Mouse (Mus musculus): ENCODE measurements at regions not wholly inside any gene's neighbourhood (a gene's known extent, or its start where the extent isn't known, plus 50 kb on each side); places are given as distances from the start of the nearest gene placed in this dataset.

DNA sequence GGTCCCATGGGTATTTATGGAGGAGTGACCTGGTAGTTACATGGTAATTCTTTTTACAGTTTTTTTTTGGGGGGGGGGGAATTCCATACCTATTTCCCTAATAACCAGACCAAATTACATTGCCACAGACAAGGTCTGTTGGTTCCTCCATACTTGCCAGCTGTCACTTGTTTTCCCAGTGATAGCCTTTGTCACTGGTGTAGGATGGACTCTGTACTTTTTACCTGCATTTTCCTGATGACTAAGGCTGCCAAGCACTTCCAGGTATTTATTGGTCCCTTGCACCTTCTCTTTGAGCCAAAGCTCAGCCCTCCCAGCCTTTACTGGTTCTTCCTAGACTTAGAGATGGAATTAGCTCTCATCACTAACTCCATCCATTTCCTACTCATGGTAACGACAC, 357.1 kb upstream of the Noct start:
- H3K4me2 ChIP-seq (ENCODE audit: low read depth), result no peak overlapping the region
- 58% methylated on average over 1 of the region's 1 CpGs for WGBS (ENCODE audit: insufficient replicate concordance)
- no peak overlapping the region for H3K4me3 ChIP-seq (ENCODE audit: insufficient read depth in 1 of 2, low read depth in 2 of 2, low read length in 2 of 2)
- no peaks in the 10 kb centered on the region for H3K9me3 ChIP-seq (ENCODE audit: control insufficient read depth, low read length)
- no peak overlapping the region for H3K27ac ChIP-seq
- no peak for DNase-seq (ENCODE audit: low read depth in 3 of 3, low spot score in 3 of 3)
- H3K27me3 ChIP-seq (ENCODE audit: control insufficient read depth, insufficient read depth, low read length), result no peaks in the 10 kb centered on the region
- H3K36me3 ChIP-seq (replicated peaks; ENCODE audit: control insufficient read depth, insufficient read depth, low read depth), result no peaks in the 10 kb centered on the region
- no peak overlapping the region for H3K9ac ChIP-seq (replicated peaks)
- H3K4me1 ChIP-seq (replicated peaks; ENCODE audit: control insufficient read depth in 2 of 2, insufficient read depth in 2 of 2, low read length in 1 of 2), result no peaks in the 10 kb centered on the region
- no peak for ATAC-seq (ENCODE audit: insufficient read depth)
- TF ChIP-seq CTCF (IDR thresholded peaks at IDR 0.05; ENCODE audit: low read depth), result no peak
- TF ChIP-seq EP300 (IDR thresholded peaks at IDR 0.05; ENCODE audit: low read depth), result no peak

DNA sequence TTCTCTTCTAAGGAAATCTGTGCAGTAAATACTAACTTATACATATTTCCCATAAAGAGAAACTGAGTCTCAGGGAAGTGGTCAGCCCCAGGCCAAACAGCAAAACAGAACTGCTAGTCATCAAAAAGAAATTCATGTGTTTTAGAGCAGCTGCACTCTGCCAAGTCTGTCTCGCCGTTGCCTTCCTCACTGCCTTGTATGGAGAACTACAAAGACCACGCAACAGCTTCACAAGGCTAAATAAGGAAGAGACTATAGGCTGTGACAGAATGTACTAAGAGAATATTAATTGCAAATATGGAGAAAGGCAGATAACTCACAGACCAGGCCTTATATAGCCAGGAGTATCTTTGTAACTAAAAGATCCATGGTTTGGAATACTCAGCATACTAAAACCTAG, 355.0 kb upstream of the Noct start:
- no peaks in the 10 kb centered on the region for H3K9me3 ChIP-seq (ENCODE audit: control insufficient read depth, low read length)
- H3K27me3 ChIP-seq (ENCODE audit: control insufficient read depth, insufficient read depth, low read length), result no peaks in the 10 kb centered on the region
- H3K4me2 ChIP-seq (ENCODE audit: low read depth), result no peak overlapping the region
- H3K4me3 ChIP-seq (ENCODE audit: insufficient read depth in 1 of 2, low read depth in 2 of 2, low read length in 2 of 2), result no peak overlapping the region
- no peaks in the 10 kb centered on the region for H3K36me3 ChIP-seq (replicated peaks; ENCODE audit: control insufficient read depth, insufficient read depth, low read depth)
- no peaks in the 10 kb centered on the region for H3K4me1 ChIP-seq (replicated peaks; ENCODE audit: control insufficient read depth in 2 of 2, insufficient read depth in 2 of 2, low read length in 1 of 2)
- no peak overlapping the region for H3K9ac ChIP-seq (replicated peaks)
- no peak for ATAC-seq (ENCODE audit: insufficient read depth)
- no peak overlapping the region for H3K27ac ChIP-seq
- 88% methylated on average over 3 of the region's 3 CpGs for WGBS (ENCODE audit: insufficient replicate concordance)
- no peak for DNase-seq (ENCODE audit: low read depth in 3 of 3, low spot score in 3 of 3)
- TF ChIP-seq CTCF (IDR thresholded peaks at IDR 0.05; ENCODE audit: low read depth) (no peak), EP300 (IDR thresholded peaks at IDR 0.05; ENCODE audit: low read depth) (no peak)

DNA sequence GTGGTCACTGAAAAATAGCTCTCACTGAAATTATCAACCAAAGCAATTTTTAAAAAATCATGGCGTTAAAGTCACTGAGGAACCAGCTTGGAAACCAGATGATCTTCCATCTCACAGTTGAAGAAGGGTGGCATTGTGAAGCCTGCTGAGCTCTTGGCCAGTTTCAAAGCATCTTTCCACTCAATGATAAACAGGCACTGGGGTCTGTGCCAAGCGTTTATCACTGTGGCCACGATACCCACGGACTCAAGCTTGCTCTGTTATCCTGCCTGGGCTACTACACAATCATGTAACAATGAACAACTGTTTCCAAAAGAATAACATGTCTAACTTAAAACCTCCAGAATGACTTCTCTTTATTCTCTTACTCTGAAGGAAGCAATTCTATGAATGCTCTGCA, 345.2 kb upstream of the Noct start:
- Histone ChIP-seq H3K9me3 (ENCODE audit: control insufficient read depth, low read length) (no peaks in the 10 kb centered on the region), H3K27ac (no peak overlapping the region), H3K4me2 (ENCODE audit: low read depth) (no peak overlapping the region), H3K36me3 (replicated peaks; ENCODE audit: control insufficient read depth, insufficient read depth, low read depth) (no peaks in the 10 kb centered on the region), H3K4me3 (ENCODE audit: insufficient read depth in 1 of 2, low read depth in 2 of 2, low read length in 2 of 2) (no peak overlapping the region), H3K4me1 (replicated peaks; ENCODE audit: control insufficient read depth in 2 of 2, insufficient read depth in 2 of 2, low read length in 1 of 2) (no peaks in the 10 kb centered on the region), H3K9ac (replicated peaks) (no peak overlapping the region), H3K27me3 (ENCODE audit: control insufficient read depth, insufficient read depth, low read length) (no peaks in the 10 kb centered on the region)
- no peak for DNase-seq (ENCODE audit: low read depth in 3 of 3, low spot score in 3 of 3)
- ATAC-seq (ENCODE audit: insufficient read depth), result no peak
- TF ChIP-seq CTCF (IDR thresholded peaks at IDR 0.05; ENCODE audit: low read depth) (no peak), EP300 (IDR thresholded peaks at IDR 0.05; ENCODE audit: low read depth) (no peak)
- 51% methylated on average over 4 of the region's 4 CpGs for WGBS (ENCODE audit: insufficient replicate concordance)

- H3K36me3 ChIP-seq (replicated peaks; ENCODE audit: control insufficient read depth, insufficient read depth, low read depth), result no peaks in the 10 kb centered on the region
- WGBS (ENCODE audit: insufficient replicate concordance), result 25% methylated on average over 8 of the region's 8 CpGs
- no peaks in the 10 kb centered on the region for H3K4me1 ChIP-seq (replicated peaks; ENCODE audit: control insufficient read depth in 2 of 2, insufficient read depth in 2 of 2, low read length in 1 of 2)
- no peak overlapping the region for H3K4me2 ChIP-seq (ENCODE audit: low read depth)
- no peak for TF ChIP-seq CTCF (IDR thresholded peaks at IDR 0.05; ENCODE audit: low read depth)
- peak; percentile 35; the same call in 1 of the 2 replicates for TF ChIP-seq EP300 (IDR thresholded peaks at IDR 0.05; ENCODE audit: low read depth)
- no peak overlapping the region for H3K27ac ChIP-seq
- H3K9ac ChIP-seq (replicated peaks), result no peak overlapping the region
- no peaks in the 10 kb centered on the region for H3K9me3 ChIP-seq (ENCODE audit: control insufficient read depth, low read length)
- DNase-seq (ENCODE audit: low read depth in 3 of 3, low spot score in 3 of 3), result no peak
- no peaks in the 10 kb centered on the region for H3K27me3 ChIP-seq (ENCODE audit: control insufficient read depth, insufficient read depth, low read length)
- no peak overlapping the region for H3K4me3 ChIP-seq (ENCODE audit: insufficient read depth in 1 of 2, low read depth in 2 of 2, low read length in 2 of 2)
- no peak for ATAC-seq (ENCODE audit: insufficient read depth)
Observed at GRCm38 (mm10) chr3:50879595-50879994, 344.7 kb upstream of the Noct start.

GRCm38 (mm10) chr3:50881437-50882248, 342.6 kb upstream of the Noct start:
- ATAC-seq (ENCODE audit: insufficient read depth) (no peak), DNase-seq (ENCODE audit: low read depth in 3 of 3, low spot score in 3 of 3) (no peak)
- 28% methylated on average over 8 of the region's 9 CpGs for WGBS (ENCODE audit: insufficient replicate concordance)

More at GRCm38 (mm10) chr3:50881437-50882248, 342.6 kb upstream of the Noct start:
- Histone ChIP-seq H3K36me3 (replicated peaks; ENCODE audit: control insufficient read depth, insufficient read depth, low read depth) (no peaks in the 10 kb centered on the region), H3K27ac (no peak overlapping the region), H3K4me2 (ENCODE audit: low read depth) (no peak overlapping the region), H3K4me3 (ENCODE audit: insufficient read depth in 1 of 2, low read depth in 2 of 2, low read length in 2 of 2) (no peak overlapping the region), H3K9me3 (ENCODE audit: control insufficient read depth, low read length) (no peaks in the 10 kb centered on the region), H3K9ac (replicated peaks) (no peak overlapping the region), H3K27me3 (ENCODE audit: control insufficient read depth, insufficient read depth, low read length) (no peaks in the 10 kb centered on the region), H3K4me1 (replicated peaks; ENCODE audit: control insufficient read depth in 2 of 2, insufficient read depth in 2 of 2, low read length in 1 of 2) (no peaks in the 10 kb centered on the region)
- TF ChIP-seq EP300 (IDR thresholded peaks at IDR 0.05; ENCODE audit: low read depth) (no peak), CTCF (IDR thresholded peaks at IDR 0.05; ENCODE audit: low read depth) (no peak)

All from liver, embryonic 14.5 days (tissue).